Mouse (Mus musculus): ENCODE measurements around the gene Scgb1c1.

GRCm38 (mm10) chr7:140858746-140859145 lies 13.4 kb downstream of the Scgb1c1 start:
- TF ChIP-seq FLI1 (IDR thresholded peaks at IDR 0.05; ENCODE audit: low read length), result no peak
- no peak for TF ChIP-seq GATA1 (IDR thresholded peaks at IDR 0.05; ENCODE audit: borderline replicate concordance, low read length)

Measured in megakaryocyte, embryonic 14.5 days (primary cell).